Mouse (Mus musculus): Measurements from ENCODE around the gene Sgsm3. TPM values are rescaled to one million over a fixed set of nuclear protein-coding genes. Genes with fewer than 3 reads are reported as not detected.

The Sgsm3 gene
- total and polyA plus RNA-seq, 2 experiments from 2014 or later: 67.2 to 78.9 TPM

DNA sequence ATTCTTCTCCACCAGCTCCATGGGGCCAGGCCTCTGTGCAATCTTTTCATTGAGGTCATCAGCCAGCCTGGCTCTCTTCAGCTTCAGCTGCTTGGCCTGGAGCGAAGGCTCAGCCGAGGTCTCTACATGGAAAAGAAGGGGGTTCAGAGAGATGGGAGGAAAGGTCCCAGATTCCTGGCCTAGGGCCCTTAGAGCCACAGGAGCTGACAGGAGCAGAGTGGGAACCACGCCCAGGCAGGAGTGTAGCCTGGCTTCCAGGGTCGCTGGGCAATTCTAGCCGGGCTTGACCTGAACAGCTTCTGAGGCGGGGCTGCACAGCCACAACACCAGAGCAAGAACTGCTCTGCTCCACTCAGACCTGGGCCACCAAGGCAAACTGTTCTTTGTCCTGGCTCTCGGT is 44.9 kb downstream of the Sgsm3 start:
- DNase-seq: no peak
- Histone ChIP-seq H3K4me1 (ENCODE audit: insufficient read depth) (0 out of 2 replicates have a peak, but pooled peaks cover 3% of the 10 kb centered on the region), H3K27me3 (ENCODE audit: insufficient read depth, low read length) (no peaks in the 10 kb centered on the region), H3K27ac (ENCODE audit: low read depth, low read length) (no peak overlapping the region), H3K9ac (no peak overlapping the region), H3K4me3 (ENCODE audit: low read depth, low read length) (no peak overlapping the region), H3K36me3 (ENCODE audit: insufficient read depth) (peaks cover 31% of the 10 kb centered on the region), H3K4me2 (ENCODE audit: low read depth) (no peak overlapping the region), H3K9me3 (ENCODE audit: low read length) (no peaks in the 10 kb centered on the region)
- WGBS: 84% methylated on average over 7 of the region's 7 CpGs
- ATAC-seq: no peak
- no peak for TF ChIP-seq CTCF (IDR thresholded peaks at IDR 0.05; ENCODE audit: low read depth)

DNA sequence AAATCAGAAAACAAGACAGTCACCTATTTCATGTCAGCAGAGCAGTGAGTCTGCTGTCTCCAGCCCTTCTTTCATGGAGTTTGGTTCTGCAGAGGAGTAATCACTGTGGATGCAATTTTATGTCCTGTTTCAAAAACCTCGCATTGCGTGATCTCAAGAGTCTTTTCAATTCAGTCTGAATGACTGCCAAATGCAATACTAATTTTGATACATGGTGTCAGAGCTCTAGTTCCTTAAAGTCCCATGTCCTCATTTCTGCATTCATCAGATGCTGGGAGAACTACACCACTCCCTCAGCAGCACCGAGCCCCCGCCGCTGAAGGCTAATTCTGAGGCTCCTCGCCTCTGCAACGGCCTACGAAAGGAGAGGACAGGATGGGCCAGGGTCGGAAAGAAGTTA is 46.3 kb downstream of the Sgsm3 start:
- Histone ChIP-seq H3K4me2 (ENCODE audit: low read depth) (no peak overlapping the region), H3K27me3 (ENCODE audit: insufficient read depth, low read length) (no peaks in the 10 kb centered on the region), H3K36me3 (ENCODE audit: insufficient read depth) (peaks cover 17% of the 10 kb centered on the region), H3K27ac (ENCODE audit: low read depth, low read length) (0 out of 2 replicates have a peak overlapping the region, but pooled peaks have one; percentile 9), H3K9me3 (ENCODE audit: low read length) (no peaks in the 10 kb centered on the region), H3K9ac (no peak overlapping the region), H3K4me1 (ENCODE audit: insufficient read depth) (0 out of 2 replicates have a peak, but pooled peaks cover 3% of the 10 kb centered on the region), H3K4me3 (ENCODE audit: low read depth, low read length) (no peak overlapping the region)
- DNase-seq (no peak), ATAC-seq (no peak)
- no peak for TF ChIP-seq CTCF (IDR thresholded peaks at IDR 0.05; ENCODE audit: low read depth)
- WGBS: 83% methylated on average over 9 of the region's 9 CpGs

DNA sequence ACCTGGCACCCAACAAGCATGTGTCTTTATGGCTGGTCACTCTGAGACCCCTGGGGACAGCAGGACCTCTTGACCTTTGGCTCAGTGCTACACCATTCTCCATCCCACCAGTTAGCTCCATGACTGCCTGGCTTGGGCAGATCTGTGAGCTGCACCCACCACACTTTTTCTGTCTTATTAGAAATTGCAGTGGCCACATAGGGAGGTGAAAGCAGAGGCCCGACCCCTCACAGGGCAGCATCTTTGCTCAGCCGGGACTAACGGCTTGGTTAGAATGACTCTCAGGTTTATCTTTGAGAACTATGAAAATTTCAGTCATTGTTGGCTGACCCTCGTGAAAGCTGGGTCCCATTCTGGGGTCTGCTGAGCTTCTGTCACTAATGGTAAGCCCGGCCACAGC is 49.3 kb downstream of the Sgsm3 start:
- H3K4me3 ChIP-seq (ENCODE audit: low read depth, low read length): no peak overlapping the region
- no peaks in the 10 kb centered on the region for H3K36me3 ChIP-seq (ENCODE audit: insufficient read depth)
- no peak overlapping the region for H3K4me2 ChIP-seq (ENCODE audit: low read depth)
- no peak overlapping the region for H3K27ac ChIP-seq (ENCODE audit: low read depth, low read length)
- no peak for ATAC-seq
- TF ChIP-seq CTCF (IDR thresholded peaks at IDR 0.05; ENCODE audit: low read depth): no peak
- WGBS: 84% methylated on average over 5 of the region's 5 CpGs
- H3K4me1 ChIP-seq (ENCODE audit: insufficient read depth): 0 out of 2 replicates have a peak, but pooled peaks cover 3% of the 10 kb centered on the region
- H3K9ac ChIP-seq: no peak overlapping the region
- no peaks in the 10 kb centered on the region for H3K27me3 ChIP-seq (ENCODE audit: insufficient read depth, low read length)
- DNase-seq: no peak
- H3K9me3 ChIP-seq (ENCODE audit: low read length): no peaks in the 10 kb centered on the region

DNA sequence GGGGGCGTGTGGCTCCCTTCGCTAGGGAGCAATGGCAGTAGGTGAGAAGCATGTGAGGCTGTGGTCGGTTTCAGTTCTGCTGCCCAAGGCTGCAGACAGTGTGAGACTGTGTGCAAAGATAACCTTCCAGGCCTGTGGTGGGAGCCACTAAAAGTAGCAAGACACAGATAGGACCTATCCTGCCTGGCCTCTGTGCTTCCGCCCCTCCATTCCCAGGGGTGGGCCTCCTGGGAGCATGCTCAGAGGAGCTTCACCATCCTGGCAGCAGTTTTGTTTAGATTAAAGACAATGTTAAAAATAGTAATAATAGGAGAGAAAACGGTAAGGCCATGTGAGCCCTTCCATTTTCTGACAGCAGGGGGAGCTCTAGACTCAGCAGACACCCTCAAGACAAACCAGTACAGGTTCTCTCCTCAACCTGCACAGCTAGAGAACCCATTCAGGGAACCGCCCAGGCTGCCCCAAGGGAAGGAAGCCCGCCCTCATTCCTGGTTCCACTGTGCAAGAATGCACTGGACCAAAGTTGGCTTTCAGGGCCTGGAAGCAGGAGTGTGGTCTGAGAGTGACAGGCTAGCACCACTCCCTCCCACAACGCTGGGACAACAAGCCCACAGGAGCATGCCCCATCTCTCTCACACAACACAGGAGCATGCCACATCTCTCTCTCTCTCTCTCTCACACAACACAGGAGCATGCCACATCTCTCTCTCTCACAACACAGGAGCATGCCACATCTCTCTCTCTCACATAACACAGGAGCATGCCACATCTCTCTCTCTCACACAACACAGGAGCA is 50.0 kb downstream of the Sgsm3 start:
- Histone ChIP-seq H3K9me3 (ENCODE audit: low read length) (no peaks in the 10 kb centered on the region), H3K4me1 (ENCODE audit: insufficient read depth) (0 out of 2 replicates have a peak, but pooled peaks cover 3% of the 10 kb centered on the region), H3K4me2 (ENCODE audit: low read depth) (no peak overlapping the region), H3K36me3 (ENCODE audit: insufficient read depth) (no peaks in the 10 kb centered on the region), H3K27me3 (ENCODE audit: insufficient read depth, low read length) (no peaks in the 10 kb centered on the region), H3K9ac (no peak overlapping the region), H3K4me3 (ENCODE audit: low read depth, low read length) (no peak overlapping the region), H3K27ac (ENCODE audit: low read depth, low read length) (no peak overlapping the region)
- DNase-seq: peak; percentile 89
- peak; percentile 91 for ATAC-seq
- 39% methylated on average over 8 of the region's 8 CpGs for WGBS
- peak; percentile 92 for TF ChIP-seq CTCF (IDR thresholded peaks at IDR 0.05; ENCODE audit: low read depth)

DNA sequence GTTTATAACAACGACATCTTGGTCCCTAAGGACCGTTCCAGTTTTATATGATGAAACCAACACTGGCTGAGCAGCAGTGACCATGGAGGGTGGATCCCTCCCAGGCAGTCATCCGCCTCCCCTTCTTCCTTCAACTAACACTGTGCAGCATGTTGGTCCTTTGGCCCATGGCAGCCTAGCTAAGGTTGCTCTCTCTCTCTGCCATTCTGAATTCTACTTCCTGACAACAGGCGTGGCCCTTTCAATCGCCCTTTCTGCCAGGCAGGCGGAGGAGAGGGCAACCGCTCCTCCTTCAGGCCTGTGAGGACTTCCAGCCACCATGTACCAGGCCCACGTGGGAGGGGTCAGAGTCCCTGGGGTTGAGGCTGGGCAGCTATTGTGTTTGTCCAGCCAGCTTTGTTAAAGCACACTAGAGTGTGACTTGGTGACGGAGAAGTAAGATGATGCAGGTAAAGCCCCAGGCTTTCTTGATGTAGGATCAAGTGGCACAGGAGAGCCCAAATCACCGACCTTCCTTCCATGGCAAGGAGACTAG is 53.4 kb downstream of the Sgsm3 start:
- TF ChIP-seq CTCF (IDR thresholded peaks at IDR 0.05; ENCODE audit: low read depth): no peak
- WGBS: 63% methylated on average over 10 of the region's 10 CpGs
- ATAC-seq: no peak

DNA sequence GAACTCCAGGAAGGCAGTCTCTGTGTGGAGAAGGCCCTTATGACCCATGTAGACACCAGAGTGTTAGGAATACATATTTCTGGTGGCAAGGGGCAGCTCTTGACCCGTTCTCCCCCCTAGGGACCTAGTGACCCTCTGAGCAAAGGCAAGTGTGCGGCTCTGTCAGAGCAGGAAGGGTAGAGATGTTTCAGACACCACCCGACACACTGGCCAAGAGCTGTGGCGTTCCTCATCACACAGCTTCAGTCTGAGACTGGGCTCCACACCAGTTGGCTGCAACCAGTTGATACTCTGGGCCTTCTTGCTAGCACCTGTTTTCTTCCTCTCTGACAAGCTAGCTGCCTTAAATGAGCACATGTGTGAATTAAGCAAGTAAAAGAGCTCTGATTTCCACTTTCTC is 54.0 kb downstream of the Sgsm3 start:
- Histone ChIP-seq H3K9me3 (ENCODE audit: low read length) (no peaks in the 10 kb centered on the region), H3K9ac (no peak overlapping the region), H3K36me3 (ENCODE audit: insufficient read depth) (no peaks in the 10 kb centered on the region), H3K27me3 (ENCODE audit: insufficient read depth, low read length) (no peaks in the 10 kb centered on the region), H3K4me1 (ENCODE audit: insufficient read depth) (0 out of 2 replicates have a peak, but pooled peaks cover 3% of the 10 kb centered on the region), H3K4me2 (ENCODE audit: low read depth) (no peak overlapping the region), H3K4me3 (ENCODE audit: low read depth, low read length) (no peak overlapping the region), H3K27ac (ENCODE audit: low read depth, low read length) (no peak overlapping the region)
- TF ChIP-seq CTCF (IDR thresholded peaks at IDR 0.05; ENCODE audit: low read depth): no peak
- 79% methylated on average over 4 of the region's 4 CpGs for WGBS
- DNase-seq: no peak
- ATAC-seq: no peak

More for the DNA sequence above, 53.4 kb downstream of the Sgsm3 start:
- Histone ChIP-seq H3K9ac (no peak overlapping the region), H3K4me3 (ENCODE audit: low read depth, low read length) (no peak overlapping the region), H3K36me3 (ENCODE audit: insufficient read depth) (no peaks in the 10 kb centered on the region), H3K4me1 (ENCODE audit: insufficient read depth) (0 out of 2 replicates have a peak, but pooled peaks cover 3% of the 10 kb centered on the region), H3K27ac (ENCODE audit: low read depth, low read length) (no peak overlapping the region), H3K27me3 (ENCODE audit: insufficient read depth, low read length) (no peaks in the 10 kb centered on the region), H3K4me2 (ENCODE audit: low read depth) (no peak overlapping the region), H3K9me3 (ENCODE audit: low read length) (no peaks in the 10 kb centered on the region)
- DNase-seq: no peak

DNA sequence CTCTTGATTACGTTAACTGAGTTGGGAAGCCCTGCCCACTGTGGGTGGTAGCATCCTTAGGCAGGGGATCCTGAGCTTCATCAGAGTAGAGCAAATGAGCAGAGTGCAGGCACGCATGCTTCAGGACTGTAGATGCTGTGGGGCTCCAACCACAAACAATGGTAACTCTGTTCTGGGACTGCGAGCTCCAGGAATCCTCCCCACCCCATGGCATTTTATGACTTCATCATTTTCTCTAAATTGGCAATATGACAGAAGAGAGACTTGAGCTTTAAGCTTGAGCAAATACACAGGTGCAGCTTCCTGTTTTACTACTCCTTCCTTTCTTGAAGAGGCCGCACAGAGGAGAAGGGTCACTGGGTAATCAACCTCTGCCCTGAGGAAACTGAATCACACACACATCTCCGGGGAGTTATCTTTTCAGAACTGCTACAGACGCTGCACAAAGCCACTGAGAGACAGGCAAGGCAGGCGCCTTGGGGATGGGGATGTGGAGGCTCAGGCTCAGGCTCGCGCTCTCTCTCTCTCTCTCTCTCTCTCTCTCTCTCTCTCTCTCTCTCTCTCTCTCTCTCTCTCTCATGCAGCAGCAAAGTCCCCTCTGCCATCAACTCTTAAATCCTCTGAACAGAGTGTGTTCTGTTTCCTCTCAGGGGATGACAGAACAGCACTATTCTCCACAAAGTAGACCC is 55.5 kb downstream of the Sgsm3 start:
- Histone ChIP-seq H3K36me3 (ENCODE audit: insufficient read depth) (no peaks in the 10 kb centered on the region), H3K27me3 (ENCODE audit: insufficient read depth, low read length) (no peaks in the 10 kb centered on the region), H3K4me2 (ENCODE audit: low read depth) (no peak overlapping the region), H3K9ac (no peak overlapping the region), H3K9me3 (ENCODE audit: low read length) (no peaks in the 10 kb centered on the region), H3K4me1 (ENCODE audit: insufficient read depth) (no peaks in the 10 kb centered on the region), H3K4me3 (ENCODE audit: low read depth, low read length) (no peak overlapping the region), H3K27ac (ENCODE audit: low read depth, low read length) (no peak overlapping the region)
- DNase-seq: no peak
- no peak for ATAC-seq
- TF ChIP-seq CTCF (IDR thresholded peaks at IDR 0.05; ENCODE audit: low read depth): no peak
- 53% methylated on average over 9 of the region's 9 CpGs for WGBS
